Comparison of ENCODE assay signal across 17 mouse cellular contexts in genomic region chr7:136451672-136452361, GRCm38 (mm10).
"Had no signal": no experiment of that assay in that cellular context is flagged by ENCODE, and none has a peak within 500 bp of the region (broad histone marks: within the 10 kb centered on the region; RNA-seq: fewer than 3 reads in every experiment).

No protein-coding gene starts in this region.

- H3K36me3 ChIP-seq: limb, embryonic 12.5 days; midbrain, embryonic 15.5 days; neural tube, embryonic 12.5 days had no signal

- H3K27ac ChIP-seq: hindbrain, postnatal 0 days; limb, embryonic 12.5 days; liver, embryonic 14.5 days; midbrain, embryonic 15.5 days; neural tube, embryonic 12.5 days had no signal

- H3K9me3 ChIP-seq: limb, embryonic 12.5 days; midbrain, embryonic 15.5 days; neural tube, embryonic 12.5 days had no signal

- H3K27me3 ChIP-seq: midbrain, embryonic 15.5 days; neural tube, embryonic 12.5 days had no signal

- ATAC-seq: hindbrain, postnatal 0 days; lung, postnatal 0 days; midbrain, embryonic 15.5 days had no signal

- H3K4me3 ChIP-seq: limb, embryonic 12.5 days; midbrain, embryonic 15.5 days; neural tube, embryonic 12.5 days had no signal

- H3K4me2 ChIP-seq: limb, embryonic 12.5 days; midbrain, embryonic 11.5 days; midbrain, embryonic 15.5 days; neural tube, embryonic 12.5 days had no signal

- H3K4me1 ChIP-seq: neural tube, embryonic 12.5 days had no signal

- DNase-seq: layer of hippocampus, adult 9-11 months; layer of hippocampus, postnatal 36 days; liver; lung, adult 2 months; lung, postnatal 36 days; retina, postnatal 1 day; right cerebral cortex, postnatal 4 days; spleen, adult 18-20 months; thymus, adult 18-20 months; thymus, postnatal 25 days had no signal

- H3K9ac ChIP-seq: limb, embryonic 12.5 days; liver, embryonic 14.5 days; midbrain, embryonic 15.5 days; neural tube, embryonic 12.5 days had no signal
